8 mouse cellular contexts compared by ENCODE assay signal in genomic region chr16:64850287-64851084, GRCm38 (mm10). TPM values are rescaled to one million over a fixed set of nuclear protein-coding genes. Genes with fewer than 3 reads are reported as not detected.
DNase-seq lines count a peak whose midpoint lies in the region; ATAC-seq and TF ChIP-seq lines count a peak whose summit lies in the region.

No protein-coding gene starts in this region.

- no peaks in the 10 kb centered on the region for H3K9me3 ChIP-seq in intestine, embryonic 14.5 days (ENCODE audit: control insufficient read depth, low read length)
- no peaks in the 10 kb centered on the region for H3K9me3 ChIP-seq in midbrain, embryonic 10.5 days (replicated peaks)

- TF ChIP-seq POLR2A in small intestine, adult 2 months (IDR thresholded peaks at IDR 0.05; ENCODE audit: low read depth, low read length) = no peak

- H3K4me1 ChIP-seq in intestine, embryonic 14.5 days (replicated peaks; ENCODE audit: control insufficient read depth, insufficient read depth, low read length) = peaks cover 8% of the 10 kb centered on the region; the same call in 1 of the 2 replicates
- peaks cover 32% of the 10 kb centered on the region for H3K4me1 ChIP-seq in midbrain, embryonic 10.5 days
- peaks cover 2% of the 10 kb centered on the region; the same call in 1 of the 2 replicates for H3K4me1 ChIP-seq in small intestine, adult 2 months (ENCODE audit: control insufficient read depth, insufficient read depth, insufficient read length, low read length)

- H3K4me3 ChIP-seq in gastrocnemius, adult 2 months = peak overlapping the region; percentile 80
- peak overlapping the region; percentile 91 for H3K4me3 ChIP-seq in intestine, embryonic 14.5 days (ENCODE audit: low read depth, low read length)
- peak overlapping the region; percentile 94 for H3K4me3 ChIP-seq in midbrain, embryonic 10.5 days
- H3K4me3 ChIP-seq in small intestine, adult 2 months (ENCODE audit: low read depth, low read length) = peak overlapping the region; percentile 92

- H3K27me3 ChIP-seq in intestine, embryonic 14.5 days (replicated peaks; ENCODE audit: control insufficient read depth, insufficient read depth, low read length) = no peaks in the 10 kb centered on the region
- H3K27me3 ChIP-seq in midbrain, embryonic 10.5 days (ENCODE audit: low read depth, poor library complexity, severe bottlenecking) = no peaks in the 10 kb centered on the region
- no peaks in the 10 kb centered on the region for H3K27me3 ChIP-seq in small intestine, adult 2 months (ENCODE audit: control insufficient read depth, insufficient read depth, low read length)

- intact Hi-C loops in gastrocnemius, adult 2 months (cut with DNase I) = loop anchor here (1.0 kb wide), 1 partner anchor 80 kb away; no protein-coding TSS in a partner anchor
- intact Hi-C loops in left cerebral cortex, postnatal 36 days (cut with DNase I) = loop anchor here (2.0 to 5.0 kb wide), 2 partner anchors 80 to 93 kb away; partner anchors contain the start of gene 4930453N24Rik

- WGBS in intestine, embryonic 14.5 days = 2% methylated on average over 16 of the region's 16 CpGs
- WGBS in midbrain, embryonic 10.5 days = 6% methylated on average over 16 of the region's 16 CpGs
- under 1% methylated on average over 16 of the region's 16 CpGs for WGBS in small intestine, adult 2 months

- peak overlapping the region; percentile 100 for H3K27ac ChIP-seq in gastrocnemius, adult 2 months
- peak overlapping the region; percentile 90 for H3K27ac ChIP-seq in intestine, embryonic 14.5 days (ENCODE audit: low read depth)
- H3K27ac ChIP-seq in midbrain, embryonic 10.5 days (replicated peaks) = peak overlapping the region; percentile 97
- no peak overlapping the region; the same call in 1 of the 2 replicates for H3K27ac ChIP-seq in small intestine, adult 2 months (ENCODE audit: insufficient read depth, low read depth, low read length)

- no peak for TF ChIP-seq CTCF in gastrocnemius, adult 2 months (IDR thresholded peaks at IDR 0.05)
- no peak for TF ChIP-seq CTCF in small intestine, adult 2 months (IDR thresholded peaks at IDR 0.05; ENCODE audit: extremely low read depth, insufficient read length, insufficient replicate concordance, low read depth, low read length)

- H3K36me3 ChIP-seq in intestine, embryonic 14.5 days (ENCODE audit: control insufficient read depth, insufficient read depth, low read length) = peaks cover 18% of the 10 kb centered on the region
- peaks cover 15% of the 10 kb centered on the region for H3K36me3 ChIP-seq in midbrain, embryonic 10.5 days
- peaks cover 8% of the 10 kb centered on the region for H3K36me3 ChIP-seq in small intestine, adult 2 months (ENCODE audit: control insufficient read depth, insufficient read depth, low read length)

- H3K9ac ChIP-seq in intestine, embryonic 14.5 days (ENCODE audit: low read length) = peak overlapping the region; percentile 83

- H3K4me2 ChIP-seq in intestine, embryonic 14.5 days (ENCODE audit: low read length) = peak overlapping the region; percentile 94

- peak; percentile 52 for DNase-seq in CD4-positive, CD25-positive, alpha-beta regulatory T cell, adult 2 months (ENCODE audit: low read depth, low spot score)
- DNase-seq in cerebellum, adult 9-11 months = peak; percentile 79
- peak; percentile 62 for DNase-seq in gastrocnemius, adult 2 months
- peak; percentile 69 for DNase-seq in intestine, embryonic 14.5 days (ENCODE audit: low spot score)
- DNase-seq in left cerebral cortex, postnatal 36 days (ENCODE audit: low spot score in 2 of 2) = peak; percentile 11 to 18
- peak; percentile 49 for DNase-seq in midbrain, embryonic 10.5 days (ENCODE audit: low spot score)

- no peak for ATAC-seq in CD4-positive, CD25-positive, alpha-beta regulatory T cell, adult 4 months
- ATAC-seq in intestine, embryonic 14.5 days (replicated peaks; ENCODE audit: low FRiP score, low TSS enrichment, low read depth) = 0 out of 2 replicates have a peak, but pooled peaks have one; percentile 0

RNA-seq across cellular contexts. Expression of gene Zfp654, which starts 1.0 kb away (rescaled TPM):
- polyA plus RNA-seq in CD4-positive, CD25-positive, alpha-beta regulatory T cell, adult 4 months (2017; shearing (Covaris generic)) = 10 to 100 TPM in 1 of 2 experiments, 1 to 10 TPM in 1; 6.1 to 10.7 TPM
- total RNA-seq in gastrocnemius, adult 2 months (2021) = 10 to 100 TPM; 10.5 to 11.4 TPM
- 7.5 and 7.9 TPM in 2 replicates for polyA plus RNA-seq in intestine, embryonic 14.5 days (2014; fragmentation: Nextera tagmentation; extraction: Ambion mirVana)
- total RNA-seq in left cerebral cortex, postnatal 36 days (2021) = 10 to 100 TPM; 16.0 to 17.4 TPM
- 5.5 and 5.8 TPM in 2 replicates for polyA plus RNA-seq in midbrain, embryonic 10.5 days (2016; fragmentation: Nextera tagmentation; extraction: Ambion mirVana)
- polyA plus RNA-seq in small intestine, adult 2 months (2012; rRNA removed) = 0.18 and 0.37 TPM in 2 replicates

RNA-seq across cellular contexts. Expression of gene Cggbp1, which starts 1.3 kb away (rescaled TPM):
- 10 to 100 TPM; 24.4 to 41.1 TPM for polyA plus RNA-seq in CD4-positive, CD25-positive, alpha-beta regulatory T cell, adult 4 months (2017; shearing (Covaris generic))
- 10 to 100 TPM; 18.2 to 26.7 TPM for total RNA-seq in gastrocnemius, adult 2 months (2021)
- polyA plus RNA-seq in intestine, embryonic 14.5 days (2014; fragmentation: Nextera tagmentation; extraction: Ambion mirVana) = 76.6 and 84.6 TPM in 2 replicates
- total RNA-seq in left cerebral cortex, postnatal 36 days (2021) = 10 to 100 TPM; 58.2 to 59.4 TPM
- 82.9 and 85.0 TPM in 2 replicates for polyA plus RNA-seq in midbrain, embryonic 10.5 days (2016; fragmentation: Nextera tagmentation; extraction: Ambion mirVana)
- polyA plus RNA-seq in small intestine, adult 2 months (2012; rRNA removed) = 1.6 and 3.8 TPM in 2 replicates

Comparison
In these comparisons a context has a peak if more than half of its experiments do, and no peak if none do; other contexts are left out.
1. DNase-seq: peak in every context shown above with its lines; median percentile 79 in cerebellum, adult 9-11 months; 69 in intestine, embryonic 14.5 days; 62 in gastrocnemius, adult 2 months; 52 in CD4-positive, CD25-positive, alpha-beta regulatory T cell, adult 2 months; 49 in midbrain, embryonic 10.5 days; 14 in left cerebral cortex, postnatal 36 days.